Mouse (Mus musculus) liver, postnatal 0 days (tissue): ENCODE measurements at regions not wholly inside any gene's neighbourhood (a gene's known extent, or its start where the extent isn't known, plus 50 kb on each side); places are given as distances from the start of the nearest gene placed in this dataset.

ENCODE experiments used
- CTCF ChIP-seq: sonication (generic); IDR thresholded peaks from 2 replicates; pipeline ENCODE4 v1.5.1; 2016; ENCODE audit warnings: antibody characterized with exemption, low read depth
- EP300 ChIP-seq: IDR thresholded peaks from 2 replicates; pipeline ENCODE4 v1.6.1; 2016; ENCODE audit warnings: antibody characterized with exemption, low read depth, mild to moderate bottlenecking

DNA sequence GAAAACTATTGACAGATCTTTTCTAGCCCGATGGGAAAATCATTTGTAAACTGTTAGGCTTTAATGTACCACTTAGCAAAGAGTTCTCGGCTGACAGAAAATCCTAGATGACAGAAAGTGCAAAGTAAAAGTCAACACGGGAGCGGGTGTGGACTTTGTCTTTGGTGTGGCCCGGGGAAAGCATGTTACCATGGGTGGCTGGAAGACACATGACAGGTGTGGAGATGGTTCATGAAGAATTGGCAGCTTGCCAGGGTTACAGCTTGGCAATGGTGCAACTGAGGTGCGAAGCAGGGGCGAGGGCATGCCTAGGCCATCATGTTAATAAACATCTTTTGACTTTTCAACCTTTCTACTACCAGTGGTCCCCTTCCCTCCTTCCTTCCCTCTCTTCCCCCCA, 68.4 kb upstream of the Pou6f2 start:
- TF ChIP-seq CTCF: no peak
- no peak for TF ChIP-seq EP300
